Mouse (Mus musculus): Measurements from ENCODE around the gene Gm17509. TPM values are rescaled to one million over a fixed set of nuclear protein-coding genes. Genes with fewer than 3 reads are reported as not detected.
"Not testable (repeated sequence)": the region's sequence is repeated elsewhere in the genome, so short reads cannot be mapped to it uniquely, and the experiment has no call there.

Gm17509 gene
- polyA plus RNA-seq, 1 experiment from 2014 or later: not detected

GRCm38 (mm10) chr13:117192161-117192560 is 28.7 kb downstream of the Gm17509 start:
- Histone ChIP-seq H3K9ac (ENCODE audit: low read depth, low read length) (no peak overlapping the region), H3K27me3 (replicated peaks; ENCODE audit: control insufficient read depth, insufficient read depth, low read length) (no peaks in the 10 kb centered on the region), H3K4me2 (replicated peaks; ENCODE audit: low read depth) (no peak overlapping the region), H3K4me1 (replicated peaks; ENCODE audit: control insufficient read depth, insufficient read depth, low read length) (no peaks in the 10 kb centered on the region), H3K4me3 (ENCODE audit: low read depth, low read length) (no peak overlapping the region), H3K27ac (ENCODE audit: low read depth, low read length) (no peak overlapping the region), H3K9me3 (ENCODE audit: control insufficient read depth) (no peaks in the 10 kb centered on the region), H3K36me3 (ENCODE audit: control insufficient read depth, insufficient read depth) (no peaks in the 10 kb centered on the region)
- TF ChIP-seq CTCF (IDR thresholded peaks at IDR 0.05; ENCODE audit: low read depth): no peak
- ATAC-seq: no peak
- 87% methylated on average over 5 of the region's 5 CpGs for WGBS

- H3K27me3 ChIP-seq (replicated peaks; ENCODE audit: control insufficient read depth, insufficient read depth, low read length): no peaks in the 10 kb centered on the region
- H3K4me2 ChIP-seq (replicated peaks; ENCODE audit: low read depth): no peak overlapping the region
- 84% methylated on average over 6 of the region's 6 CpGs for WGBS
- no peak for ATAC-seq
- no peak overlapping the region for H3K27ac ChIP-seq (ENCODE audit: low read depth, low read length)
- H3K36me3 ChIP-seq (ENCODE audit: control insufficient read depth, insufficient read depth): no peaks in the 10 kb centered on the region
- TF ChIP-seq CTCF (IDR thresholded peaks at IDR 0.05; ENCODE audit: low read depth): no peak
- no peak overlapping the region for H3K9ac ChIP-seq (ENCODE audit: low read depth, low read length)
- H3K4me1 ChIP-seq (replicated peaks; ENCODE audit: control insufficient read depth, insufficient read depth, low read length): no peaks in the 10 kb centered on the region
- no peak overlapping the region for H3K4me3 ChIP-seq (ENCODE audit: low read depth, low read length)
- no peaks in the 10 kb centered on the region for H3K9me3 ChIP-seq (ENCODE audit: control insufficient read depth)
These were observed 35.5 kb downstream of the Gm17509 start for GRCm38 (mm10) chr13:117185329-117185728.

- no peaks in the 10 kb centered on the region for H3K36me3 ChIP-seq (ENCODE audit: control insufficient read depth, insufficient read depth)
- no peak overlapping the region for H3K9ac ChIP-seq (ENCODE audit: low read depth, low read length)
- no peak overlapping the region for H3K4me3 ChIP-seq (ENCODE audit: low read depth, low read length)
- H3K27me3 ChIP-seq (replicated peaks; ENCODE audit: control insufficient read depth, insufficient read depth, low read length): no peaks in the 10 kb centered on the region
- no peaks in the 10 kb centered on the region for H3K4me1 ChIP-seq (replicated peaks; ENCODE audit: control insufficient read depth, insufficient read depth, low read length)
- ATAC-seq: no peak
- H3K27ac ChIP-seq (ENCODE audit: low read depth, low read length): no peak overlapping the region
- no peak for TF ChIP-seq CTCF (IDR thresholded peaks at IDR 0.05; ENCODE audit: low read depth)
- no peak overlapping the region for H3K4me2 ChIP-seq (replicated peaks; ENCODE audit: low read depth)
- no peaks in the 10 kb centered on the region for H3K9me3 ChIP-seq (ENCODE audit: control insufficient read depth)
- 62% methylated on average over 6 of the region's 6 CpGs for whole genome bisulfite sequencing
These were observed 37.6 kb downstream of the Gm17509 start for GRCm38 (mm10) chr13:117183288-117183687.

- not testable (repeated sequence) for H3K27ac ChIP-seq (ENCODE audit: low read depth, low read length); H3K36me3 ChIP-seq (ENCODE audit: control insufficient read depth, insufficient read depth); H3K9me3 ChIP-seq (ENCODE audit: control insufficient read depth); ATAC-seq; H3K4me1 ChIP-seq (replicated peaks; ENCODE audit: control insufficient read depth, insufficient read depth, low read length); H3K27me3 ChIP-seq (replicated peaks; ENCODE audit: control insufficient read depth, insufficient read depth, low read length); H3K9ac ChIP-seq (ENCODE audit: low read depth, low read length); H3K4me3 ChIP-seq (ENCODE audit: low read depth, low read length); H3K4me2 ChIP-seq (replicated peaks; ENCODE audit: low read depth)
- WGBS: 73% methylated on average over 3 of the region's 3 CpGs
These were observed 40.0 kb downstream of the Gm17509 start for GRCm38 (mm10) chr13:117180912-117181311.

Other genes with a start within 250 kb of the Gm17509 start
- gene Parp8, start 195.5 kb downstream of the Gm17509 start, polyA plus RNA-seq (2015; fragmentation: Nextera tagmentation; extraction: Ambion mirVana): 2.2 and 2.9 TPM in 2 replicates
- 2.8 TPM in 2 replicates for gene Emb, start 12.5 kb downstream of the Gm17509 start, polyA plus RNA-seq (2015; fragmentation: Nextera tagmentation; extraction: Ambion mirVana)

All from intestine, postnatal 0 days (tissue).